Mouse (Mus musculus) hindbrain, postnatal 0 days (tissue): ENCODE results near the gene Dclre1a. TPM values are rescaled to one million over a fixed set of nuclear protein-coding genes. Genes with fewer than 3 reads are reported as not detected.
"Not testable (repeated sequence)": the region's sequence is repeated elsewhere in the genome, so short reads cannot be mapped to it uniquely, and the experiment has no call there.

Source experiments
- ATAC-seq: fragments of 200-750 bp; cut with Nextera tagmentation; 2 replicates; pipeline ENCODE4 v1.8.0; 2017; ENCODE audit warnings: mild to moderate bottlenecking, moderate TSS enrichment, moderate library complexity
- DNase-seq: peaks from one replicate; pipeline ENCODE4 v3.0.0-alpha.2; 2015; ENCODE audit warnings: low spot score
- H3K27ac ChIP-seq: fragments of 300-500 bp; sonication (generic); 2 replicates; pipeline ENCODE4 v1.5.1; 2014; ENCODE audit warnings: mild to moderate bottlenecking
- H3K27me3 ChIP-seq: fragments of 300-500 bp; sonication (generic); 2 replicates; pipeline ENCODE4 v1.6.1; 2014; ENCODE audit warnings: low read length, mixed read lengths; ENCODE audit not compliant: insufficient read depth
- H3K36me3 ChIP-seq: fragments of 300-500 bp; sonication (generic); 2 replicates; pipeline ENCODE4 v1.6.1; 2014; ENCODE audit warnings: low read length, mixed read lengths; ENCODE audit not compliant: insufficient read depth
- H3K4me1 ChIP-seq: fragments of 300-500 bp; sonication (generic); 2 replicates; pipeline ENCODE4 v1.6.1; 2014; ENCODE audit warnings: antibody characterized with exemption, low read length, mixed read lengths; ENCODE audit not compliant: insufficient read depth
- H3K4me2 ChIP-seq: fragments of 300-500 bp; sonication (generic); 2 replicates; pipeline ENCODE4 v1.6.1; 2014; ENCODE audit warnings: low read depth, mild to moderate bottlenecking, low read length, moderate library complexity, mixed read lengths
- H3K4me3 ChIP-seq: fragments of 300-500 bp; sonication (generic); 2 replicates; pipeline ENCODE4 v1.5.1; 2014; ENCODE audit warnings: low read length
- H3K9ac ChIP-seq: fragments of 300-500 bp; sonication (generic); replicated peaks from 2 replicates; pipeline ENCODE4 v1.6.1; 2014; ENCODE audit warnings: mild to moderate bottlenecking, low read length, moderate library complexity, mixed read lengths
- H3K9me3 ChIP-seq: fragments of 300-500 bp; sonication (generic); 2 replicates; pipeline ENCODE4 v1.6.1; 2016; ENCODE audit warnings: low read length, mixed read lengths
- CTCF ChIP-seq: IDR thresholded peaks from 2 replicates; pipeline ENCODE4 v1.5.1; 2016; ENCODE audit warnings: antibody characterized with exemption, control low read depth, low read depth
- WGBS: fragments of 180-500 bp; shearing (Covaris S2); extraction: QIAGEN DNeasy Blood & Tissue Kit; methylation state at CpG from one replicate; pipeline ENCODE4 v1.1.7; 2014; 5-methylcytosine and 5-hydroxymethylcytosine counted together
- polyA plus RNA-seq: library from polyadenylated mRNA; unstranded; fragments of >200 nt; fragmentation: Nextera tagmentation; extraction: Ambion mirVana; gene quantifications from 2 replicates; pipeline ENCODE4 v1.2.1, GENCODE M21; 2015
- total RNA-seq: library from RNA; depleted of rRNA; stranded (reverse); fragments of >200 nt; gene quantifications from 2 replicates; pipeline ENCODE4 v1.2.3, GENCODE M21; 2014

The Dclre1a gene
- total and polyA plus RNA-seq, 2 experiments from 2014 or later: 6.6 to 12.1 TPM

- 92% methylated on average over 9 of the region's 9 CpGs for WGBS
- no peak for DNase-seq
Observed at GRCm38 (mm10) chr19:56535765-56536164, 12.3 kb downstream of the Dclre1a start.

DNA sequence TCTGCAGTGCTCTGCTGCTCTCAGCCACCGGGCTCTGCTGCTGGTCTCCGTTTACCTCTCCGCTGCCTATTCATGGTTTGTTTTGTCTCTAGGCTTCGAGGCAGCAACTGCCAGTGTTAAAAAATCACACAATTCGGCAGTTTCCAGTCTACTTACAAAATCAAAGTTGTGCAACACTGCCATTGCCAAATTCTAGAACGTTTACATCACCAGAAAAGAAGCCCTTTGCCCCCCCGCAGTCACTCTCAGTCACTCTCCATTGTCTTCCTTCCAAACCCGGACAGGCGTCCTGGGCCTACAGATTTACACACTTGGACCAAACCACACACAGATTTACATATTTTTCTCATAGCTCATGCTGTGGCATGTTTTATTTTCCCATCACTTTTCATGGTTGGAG lies 13.0 kb downstream of the Dclre1a start:
- H3K27me3 ChIP-seq: no peaks in the 10 kb centered on the region
- ATAC-seq (no peak), DNase-seq (no peak)
- H3K4me2 ChIP-seq: no peak overlapping the region
- 48% methylated on average over 9 of the region's 9 CpGs for WGBS
- no peaks in the 10 kb centered on the region for H3K36me3 ChIP-seq
- no peak overlapping the region for H3K9ac ChIP-seq
- H3K4me1 ChIP-seq: no peaks in the 10 kb centered on the region
- TF ChIP-seq CTCF: no peak
- no peaks in the 10 kb centered on the region for H3K9me3 ChIP-seq
- no peak overlapping the region for H3K27ac ChIP-seq
- H3K4me3 ChIP-seq: no peak overlapping the region

More at GRCm38 (mm10) chr19:56535765-56536164, 12.3 kb downstream of the Dclre1a start:
- Histone ChIP-seq H3K27me3 (no peaks in the 10 kb centered on the region), H3K4me2 (no peak overlapping the region), H3K27ac (no peak overlapping the region), H3K36me3 (no peaks in the 10 kb centered on the region), H3K9me3 (no peaks in the 10 kb centered on the region), H3K9ac (no peak overlapping the region), H3K4me1 (no peaks in the 10 kb centered on the region), H3K4me3 (no peak overlapping the region)
- no peak for ATAC-seq
- no peak for TF ChIP-seq CTCF

DNA sequence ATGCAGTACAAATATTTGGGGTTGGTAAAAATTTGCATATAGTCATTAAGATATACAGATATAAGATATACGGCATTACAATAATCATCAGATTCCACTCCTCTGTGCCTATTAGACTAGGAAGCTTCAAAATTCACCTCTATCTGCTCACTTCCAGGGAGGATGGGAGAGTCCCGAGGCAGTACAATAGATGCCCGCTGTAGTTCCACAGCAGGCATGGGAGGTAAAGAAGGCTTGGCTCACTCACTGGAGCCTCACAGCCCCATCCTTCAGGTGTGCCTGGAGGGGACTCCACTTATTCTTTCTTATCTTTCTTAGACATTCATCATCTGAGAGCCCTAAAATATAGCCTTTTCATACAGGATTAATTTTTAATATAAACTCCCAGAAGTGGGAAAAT lies 13.7 kb downstream of the Dclre1a start:
- ATAC-seq (no peak), DNase-seq (no peak)
- Histone ChIP-seq H3K4me1 (no peaks in the 10 kb centered on the region), H3K27me3 (no peaks in the 10 kb centered on the region), H3K27ac (no peak overlapping the region), H3K36me3 (no peaks in the 10 kb centered on the region), H3K4me2 (no peak overlapping the region), H3K4me3 (no peak overlapping the region), H3K9ac (no peak overlapping the region), H3K9me3 (no peaks in the 10 kb centered on the region)
- TF ChIP-seq CTCF: no peak
- 79% methylated on average over 3 of the region's 3 CpGs for WGBS

GRCm38 (mm10) chr19:56533291-56534071 lies 14.5 kb downstream of the Dclre1a start:
- no peak overlapping the region for H3K27ac ChIP-seq
- ATAC-seq (no peak), DNase-seq (no peak)
- no peaks in the 10 kb centered on the region for H3K4me1 ChIP-seq
- WGBS: 86% methylated on average over 14 of the region's 14 CpGs
- no peak overlapping the region for H3K4me2 ChIP-seq
- no peaks in the 10 kb centered on the region for H3K36me3 ChIP-seq
- no peaks in the 10 kb centered on the region for H3K9me3 ChIP-seq
- no peak overlapping the region for H3K9ac ChIP-seq
- TF ChIP-seq CTCF: no peak
- H3K4me3 ChIP-seq: no peak overlapping the region
- no peaks in the 10 kb centered on the region for H3K27me3 ChIP-seq

- no peaks in the 10 kb centered on the region for H3K36me3 ChIP-seq
- WGBS: 90% methylated on average over 12 of the region's 12 CpGs
- H3K4me2 ChIP-seq: no peak overlapping the region
- no peaks in the 10 kb centered on the region for H3K9me3 ChIP-seq
- TF ChIP-seq CTCF: no peak
- H3K9ac ChIP-seq: no peak overlapping the region
- H3K4me1 ChIP-seq: no peaks in the 10 kb centered on the region
- no peak overlapping the region for H3K4me3 ChIP-seq
- H3K27ac ChIP-seq: no peak overlapping the region
- H3K27me3 ChIP-seq: no peaks in the 10 kb centered on the region
- ATAC-seq (no peak), DNase-seq (no peak)
Observed at GRCm38 (mm10) chr19:56531251-56531650, 16.8 kb downstream of the Dclre1a start.

- not testable (repeated sequence) for ATAC-seq, H3K9me3 ChIP-seq, DNase-seq, H3K36me3 ChIP-seq, H3K4me1 ChIP-seq, H3K4me3 ChIP-seq, H3K27ac ChIP-seq, H3K4me2 ChIP-seq, H3K9ac ChIP-seq, H3K27me3 ChIP-seq
- no CpG with 5 or more reads among the region's 11 CpGs for WGBS
Observed at GRCm38 (mm10) chr19:56530529-56530928, 17.5 kb downstream of the Dclre1a start.

DNA sequence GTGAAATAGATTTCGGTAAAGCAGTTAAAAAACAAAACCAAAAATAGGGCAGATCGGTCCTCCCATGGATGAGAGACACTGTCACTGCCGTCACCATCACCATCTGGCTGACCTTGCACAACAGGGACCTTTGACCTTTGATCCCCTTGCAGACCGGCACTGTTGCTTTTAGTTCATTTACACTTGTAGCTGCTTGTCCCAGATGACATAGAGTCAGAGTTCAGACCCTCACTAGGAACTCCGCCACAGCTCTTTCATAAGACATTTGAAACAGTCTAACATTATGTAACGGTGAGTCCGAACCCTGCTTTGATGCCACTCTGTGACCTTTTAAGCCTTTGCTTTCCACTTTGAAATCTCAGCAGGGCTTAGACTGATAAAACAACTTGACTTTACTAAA lies 28.6 kb downstream of the Dclre1a start:
- WGBS: no CpG with 5 or more reads among the region's 7 CpGs

GRCm38 (mm10) chr19:56513527-56513926 lies 34.5 kb downstream of the Dclre1a start:
- H3K9ac ChIP-seq, ATAC-seq, H3K4me3 ChIP-seq, H3K36me3 ChIP-seq, H3K4me1 ChIP-seq, H3K4me2 ChIP-seq, H3K27ac ChIP-seq, DNase-seq, H3K27me3 ChIP-seq, H3K9me3 ChIP-seq: not testable (repeated sequence)
- no CpG with 5 or more reads among the region's 2 CpGs for whole genome bisulfite sequencing

More for the DNA sequence above, 28.6 kb downstream of the Dclre1a start:
- H3K27ac ChIP-seq, H3K36me3 ChIP-seq, H3K9me3 ChIP-seq, H3K4me3 ChIP-seq, H3K4me2 ChIP-seq, DNase-seq, H3K27me3 ChIP-seq, H3K9ac ChIP-seq, ATAC-seq, H3K4me1 ChIP-seq: not testable (repeated sequence)

DNA sequence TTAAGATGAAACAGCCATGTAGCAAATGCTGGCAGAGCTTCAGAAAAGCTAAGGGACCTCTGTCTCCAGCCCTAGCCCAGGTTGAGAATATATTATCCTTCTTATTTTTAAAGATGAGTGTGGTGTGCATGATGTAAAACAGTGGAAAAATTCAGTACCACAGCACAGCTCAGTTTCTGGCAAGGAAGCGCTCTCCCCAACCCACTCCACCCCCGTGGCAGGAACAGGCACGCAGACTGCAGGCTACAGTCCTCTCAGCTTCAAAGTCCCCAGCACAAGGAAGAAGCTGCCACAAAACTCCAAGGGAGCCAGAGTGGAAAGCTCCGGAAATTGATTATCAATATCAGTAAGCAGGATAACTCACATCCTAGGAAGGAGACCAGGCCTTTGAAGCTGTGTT lies 36.8 kb downstream of the Dclre1a start:
- H3K9me3 ChIP-seq, H3K4me3 ChIP-seq, H3K4me1 ChIP-seq, DNase-seq, H3K9ac ChIP-seq, ATAC-seq, H3K36me3 ChIP-seq, H3K4me2 ChIP-seq, H3K27ac ChIP-seq, H3K27me3 ChIP-seq: not testable (repeated sequence)
- WGBS: no CpG with 5 or more reads among the region's 4 CpGs

DNA sequence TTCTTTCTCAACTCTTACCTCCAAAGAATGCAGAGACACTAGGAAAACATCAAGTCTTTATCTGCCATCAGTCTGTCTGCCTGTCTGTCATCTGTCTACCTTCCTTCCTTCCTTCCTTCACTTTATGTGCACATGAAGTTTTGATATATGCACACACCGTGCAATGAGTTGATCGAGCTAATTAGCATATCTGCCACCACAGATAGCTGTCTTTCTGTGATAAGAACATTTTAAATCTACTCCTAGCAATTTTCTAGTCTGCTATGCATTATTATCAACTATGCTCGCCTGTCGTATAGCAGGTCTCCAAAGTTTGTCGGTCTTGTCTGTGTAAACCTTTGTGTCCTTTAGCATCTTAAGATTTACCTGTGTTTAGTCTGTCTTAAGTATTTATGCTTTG lies 44.5 kb downstream of the Dclre1a start:
- not testable (repeated sequence) for H3K9ac ChIP-seq, H3K36me3 ChIP-seq, H3K4me2 ChIP-seq, H3K4me3 ChIP-seq, ATAC-seq, H3K4me1 ChIP-seq, H3K9me3 ChIP-seq, DNase-seq, H3K27me3 ChIP-seq, H3K27ac ChIP-seq
- WGBS: no CpG with 5 or more reads among the region's 5 CpGs
